ENCODE assay signal across 8 mouse cellular contexts in genomic region chr5:147564140-147564590, GRCm38 (mm10).
DNase-seq lines count a peak whose midpoint lies in the region; ATAC-seq and TF ChIP-seq lines count a peak whose summit lies in the region.

No protein-coding gene starts in this region.

- H3K9me3 ChIP-seq in kidney, embryonic 16.5 days (ENCODE audit: low read length) = no peaks in the 10 kb centered on the region

- TF ChIP-seq POLR2A in bone marrow, adult 2 months (IDR thresholded peaks at IDR 0.05; ENCODE audit: borderline replicate concordance, control insufficient read depth, low read depth, low read length) = no peak

- H3K27ac ChIP-seq in kidney, embryonic 16.5 days (ENCODE audit: low read length) = no peak overlapping the region
- H3K27ac ChIP-seq in bone marrow, adult 2 months (ENCODE audit: control insufficient read depth, insufficient read depth, low read depth, low read length, poor library complexity) = no peak overlapping the region

- H3K4me3 ChIP-seq in kidney, embryonic 16.5 days (ENCODE audit: low read length) = peak overlapping the region; percentile 22
- H3K4me3 ChIP-seq in bone marrow, adult 2 months (replicated peaks; ENCODE audit: control insufficient read depth, low read depth, low read length) = peak overlapping the region; percentile 4

- H3K36me3 ChIP-seq in kidney, embryonic 16.5 days (ENCODE audit: insufficient read depth, low read length) = no peaks in the 10 kb centered on the region

- 21% methylated on average over 16 of the region's 16 CpGs for WGBS in kidney, embryonic 16.5 days
- WGBS in bone marrow, adult 2 months = 17% methylated on average over 16 of the region's 16 CpGs

- H3K27me3 ChIP-seq in kidney, embryonic 16.5 days (ENCODE audit: insufficient read depth, low read length) = no peaks in the 10 kb centered on the region

- peak overlapping the region; percentile 39; the same call in 1 of the 2 replicates for H3K9ac ChIP-seq in kidney, embryonic 16.5 days (replicated peaks; ENCODE audit: low read length)

- DNase-seq in kidney, postnatal 14 days = no peak
- peak; percentile 55 for DNase-seq in naive thymus-derived CD4-positive, alpha-beta T cell, adult 2 months (ENCODE audit: low read depth)
- no peak for DNase-seq in cerebellum, adult 8-10 months
- DNase-seq in cerebellum, adult 18-20 months = no peak
- no peak for DNase-seq in gastrocnemius, postnatal 10 days

- H3K4me2 ChIP-seq in kidney, embryonic 16.5 days (replicated peaks; ENCODE audit: low read depth, low read length) = peak overlapping the region; percentile 51

- no peak for TF ChIP-seq CTCF in bone marrow, adult 2 months (IDR thresholded peaks at IDR 0.05; ENCODE audit: control insufficient read depth, insufficient read depth, low read length)

- H3K4me1 ChIP-seq in kidney, embryonic 16.5 days (ENCODE audit: insufficient read depth, low read length) = peaks cover 15% of the 10 kb centered on the region
- 0 out of 2 replicates have a peak, but pooled peaks cover 1% of the 10 kb centered on the region for H3K4me1 ChIP-seq in bone marrow, adult 2 months (ENCODE audit: control insufficient read depth, insufficient read depth, low read length)

- peak; percentile 70; the same call in 1 of the 2 replicates for ATAC-seq in kidney, embryonic 16.5 days (ENCODE audit: low FRiP score, low TSS enrichment)
- peak; percentile 90 for ATAC-seq in inflammation-experienced regulatory T-cells, adult 6 months
